Mouse (Mus musculus): ENCODE measurements around the gene Gm7257. TPM values are rescaled to one million over a fixed set of nuclear protein-coding genes. Genes with fewer than 3 reads are reported as not detected.

Gm7257 gene
- polyA plus RNA-seq (2015; fragmentation: Nextera tagmentation; extraction: Ambion mirVana) = not detected in 2 replicates

GRCm38 (mm10) chr9:36431584-36431983 is at the start of gene Gm7257:
Gene Gm7257 (plus strand): TSS chr9:36431884.

DNA sequence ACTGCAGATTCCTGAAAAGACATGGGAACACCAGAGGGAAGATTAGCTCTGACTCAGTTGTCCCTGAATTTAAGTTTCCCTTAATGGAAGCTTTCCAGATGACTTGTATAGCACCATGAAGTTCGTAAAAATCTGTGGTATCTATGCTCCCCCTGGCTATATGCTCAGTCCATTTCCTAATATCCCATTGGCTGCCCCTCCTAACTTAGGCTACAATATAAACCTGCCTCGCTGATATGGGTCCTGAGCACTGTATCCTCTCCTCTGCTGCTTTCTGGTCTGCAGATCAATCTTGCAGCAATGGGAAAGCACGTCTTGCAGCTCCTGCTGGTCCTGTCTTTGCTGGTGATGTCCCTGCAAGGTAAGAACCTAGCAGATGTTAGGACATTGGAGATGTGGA is 43.7 kb downstream of the Gm7257 start, which contains the start of gene Gm9513:
TSS of gene Gm9513 (plus strand) at position 301 of the 400 bp plus-strand sequence.

Other genes with a start within 250 kb of the Gm7257 start
- gene Gm9513, start 43.8 kb downstream of the Gm7257 start, polyA plus RNA-seq (2015; fragmentation: Nextera tagmentation; extraction: Ambion mirVana) = not detected in 2 replicates
- not detected in 2 replicates for gene Gm5615, start 110.1 kb downstream of the Gm7257 start, polyA plus RNA-seq (2015; fragmentation: Nextera tagmentation; extraction: Ambion mirVana)
- gene Gm17689, start 150.8 kb downstream of the Gm7257 start, polyA plus RNA-seq (2015; fragmentation: Nextera tagmentation; extraction: Ambion mirVana) = not detected in 2 replicates
- not detected in 2 replicates for gene A630095E13Rik, start 211.5 kb downstream of the Gm7257 start, polyA plus RNA-seq (2015; fragmentation: Nextera tagmentation; extraction: Ambion mirVana)

Measured in urinary bladder, postnatal 0 days (tissue).